Mouse (Mus musculus): Measurements from ENCODE around the gene Gsta4.

The Gsta4 gene

GRCm38 (mm10) chr9:78178197-78178596 lies 4.4 kb upstream of the Gsta4 start:
- DNase-seq (ENCODE audit: low read depth in 1 of 2, low spot score in 2 of 2), result no peak

- no peak for DNase-seq (ENCODE audit: low read depth in 1 of 2, low spot score in 2 of 2)
Observed at GRCm38 (mm10) chr9:78179071-78179470, 3.5 kb upstream of the Gsta4 start.

GRCm38 (mm10) chr9:78185686-78186085 lies 3.1 kb downstream of the Gsta4 start:
- DNase-seq (ENCODE audit: low read depth in 1 of 2, low spot score in 2 of 2), result no peak

- no peak for DNase-seq (ENCODE audit: low read depth in 1 of 2, low spot score in 2 of 2)
Observed at GRCm38 (mm10) chr9:78188910-78189309, 6.3 kb downstream of the Gsta4 start.

- DNase-seq (ENCODE audit: low read depth in 1 of 2, low spot score in 2 of 2), result no peak
Observed at GRCm38 (mm10) chr9:78190651-78191634, 8.4 kb downstream of the Gsta4 start.

- DNase-seq (ENCODE audit: low read depth in 1 of 2, low spot score in 2 of 2), result no peak
Observed at GRCm38 (mm10) chr9:78191736-78192135, 9.2 kb downstream of the Gsta4 start.

- peak in 1 of 2 experiments; percentile 15 for DNase-seq (ENCODE audit: low read depth in 1 of 2, low spot score in 2 of 2)
Observed at GRCm38 (mm10) chr9:78193902-78194597, 11.5 kb downstream of the Gsta4 start.

- DNase-seq (ENCODE audit: low read depth in 1 of 2, low spot score in 2 of 2), result no peak
Observed at GRCm38 (mm10) chr9:78195034-78195433, 12.5 kb downstream of the Gsta4 start.

GRCm38 (mm10) chr9:78197801-78198200 lies 15.2 kb downstream of the Gsta4 start:
- no peak for DNase-seq (ENCODE audit: low read depth in 1 of 2, low spot score in 2 of 2)

- DNase-seq (ENCODE audit: low read depth in 1 of 2, low spot score in 2 of 2), result no peak
Observed at GRCm38 (mm10) chr9:78204194-78204593, 21.6 kb downstream of the Gsta4 start.

GRCm38 (mm10) chr9:78208956-78209355 lies 26.4 kb downstream of the Gsta4 start:
- no peak for DNase-seq (ENCODE audit: low read depth in 1 of 2, low spot score in 2 of 2)

- no peak for DNase-seq (ENCODE audit: low read depth in 1 of 2, low spot score in 2 of 2)
Observed at GRCm38 (mm10) chr9:78210079-78210478, 27.5 kb downstream of the Gsta4 start.

GRCm38 (mm10) chr9:78210821-78211220 lies 28.2 kb downstream of the Gsta4 start:
- no peak for DNase-seq (ENCODE audit: low read depth in 1 of 2, low spot score in 2 of 2)

- DNase-seq (ENCODE audit: low read depth in 1 of 2, low spot score in 2 of 2), result no peak
Observed at GRCm38 (mm10) chr9:78211521-78211920, 28.9 kb downstream of the Gsta4 start.

GRCm38 (mm10) chr9:78212341-78213049 lies 29.9 kb downstream of the Gsta4 start:
- DNase-seq (ENCODE audit: low read depth in 1 of 2, low spot score in 2 of 2), result no peak

- DNase-seq (ENCODE audit: low read depth in 1 of 2, low spot score in 2 of 2), result no peak
Observed at GRCm38 (mm10) chr9:78217074-78217473, 34.5 kb downstream of the Gsta4 start.

GRCm38 (mm10) chr9:78222616-78223015 lies 40.0 kb downstream of the Gsta4 start:
- no peak for DNase-seq (ENCODE audit: low read depth in 1 of 2, low spot score in 2 of 2)

GRCm38 (mm10) chr9:78223221-78223902 lies 40.8 kb downstream of the Gsta4 start:
- no peak for DNase-seq (ENCODE audit: low read depth in 1 of 2, low spot score in 2 of 2)

- DNase-seq (ENCODE audit: low read depth in 1 of 2, low spot score in 2 of 2), result no peak
Observed at GRCm38 (mm10) chr9:78224418-78224817, 41.8 kb downstream of the Gsta4 start.

- DNase-seq (ENCODE audit: low read depth in 1 of 2, low spot score in 2 of 2), result no peak
Observed at GRCm38 (mm10) chr9:78225304-78225703, 42.7 kb downstream of the Gsta4 start.

- DNase-seq (ENCODE audit: low read depth in 1 of 2, low spot score in 2 of 2), result no peak
Observed at GRCm38 (mm10) chr9:78228122-78228521, 45.5 kb downstream of the Gsta4 start.

All from monocyte, adult 2 months (primary cell).